Mouse (Mus musculus) MN1 (cell line): ENCODE measurements around the gene Ing3.

Source experiments
- DNase-seq: peaks from one replicate; pipeline ENCODE4 v3.0.0-alpha.2; 2016; ENCODE audit warnings: low spot score

Ing3 gene

GRCm38 (mm10) chr6:21949226-21949731 lies at the start of gene Ing3:
Gene Ing3, plus strand, starts transcription at chr6:21949571.
- peak; percentile 99 for DNase-seq

- DNase-seq, result no peak
These were observed 39.7 kb upstream of the Ing3 start for GRCm38 (mm10) chr6:21909720-21910119.

GRCm38 (mm10) chr6:21910804-21911203 lies 38.6 kb upstream of the Ing3 start:
- DNase-seq, result no peak

GRCm38 (mm10) chr6:21916591-21916990 lies 32.8 kb upstream of the Ing3 start:
- DNase-seq, result no peak

GRCm38 (mm10) chr6:21924150-21924549 lies 25.2 kb upstream of the Ing3 start:
- no peak for DNase-seq

- no peak for DNase-seq
These were observed 11.3 kb upstream of the Ing3 start for GRCm38 (mm10) chr6:21937981-21938635.

DNA sequence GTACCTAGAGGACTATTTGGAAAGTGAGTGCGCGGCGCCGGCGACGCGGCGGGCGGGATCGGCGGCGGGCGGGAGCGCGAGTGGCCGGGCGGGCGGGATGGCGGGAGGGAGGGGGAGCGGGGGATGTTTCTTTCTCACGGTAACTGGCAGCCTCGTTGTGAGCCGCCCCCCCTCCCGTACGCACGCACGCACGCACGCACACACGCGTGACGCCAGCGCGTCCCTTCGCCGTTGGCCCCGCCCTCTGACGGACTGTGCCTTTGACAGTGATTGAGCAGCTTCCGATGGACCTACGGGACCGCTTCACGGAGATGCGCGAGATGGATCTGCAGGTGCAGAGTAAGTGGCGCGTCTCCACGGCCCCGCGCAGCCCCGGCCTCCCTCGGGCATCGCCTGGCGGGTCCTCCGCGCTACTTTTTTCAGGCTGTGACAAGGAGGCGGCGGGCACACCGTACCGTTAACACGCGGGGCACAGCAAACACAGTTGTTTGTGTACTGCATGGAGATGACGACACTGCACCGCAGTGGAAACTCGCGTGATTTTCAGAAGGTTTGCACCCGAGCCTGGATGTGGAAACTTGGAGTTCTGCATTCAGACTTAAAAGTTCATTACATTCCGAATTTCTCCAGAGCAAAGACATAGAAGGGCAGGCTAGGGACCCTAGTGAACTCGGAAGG lies 539 bp downstream of the Ing3 start:
- DNase-seq, result peak; percentile 97

GRCm38 (mm10) chr6:21950676-21951075 lies 1.3 kb downstream of the Ing3 start:
- DNase-seq, result no peak

DNA sequence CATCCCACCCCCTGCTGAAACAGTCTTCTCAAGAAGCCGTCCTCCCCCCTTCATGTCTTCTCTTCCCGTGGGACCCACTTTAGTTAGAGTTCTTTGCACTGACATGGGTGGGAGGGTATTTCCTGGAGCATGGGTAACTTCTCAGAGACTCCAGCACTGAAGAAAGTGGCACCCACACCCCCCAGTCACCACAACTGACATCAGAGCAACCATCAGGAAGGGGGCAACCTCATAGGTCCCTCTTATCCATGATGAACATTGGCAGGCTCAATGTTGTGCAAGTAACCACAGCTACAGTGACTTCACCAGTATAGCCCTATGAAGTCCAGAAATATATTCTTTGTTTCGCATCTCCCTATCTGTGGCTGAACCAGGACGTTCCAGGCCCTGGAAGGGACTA lies 6.1 kb downstream of the Ing3 start:
- DNase-seq, result no peak

DNA sequence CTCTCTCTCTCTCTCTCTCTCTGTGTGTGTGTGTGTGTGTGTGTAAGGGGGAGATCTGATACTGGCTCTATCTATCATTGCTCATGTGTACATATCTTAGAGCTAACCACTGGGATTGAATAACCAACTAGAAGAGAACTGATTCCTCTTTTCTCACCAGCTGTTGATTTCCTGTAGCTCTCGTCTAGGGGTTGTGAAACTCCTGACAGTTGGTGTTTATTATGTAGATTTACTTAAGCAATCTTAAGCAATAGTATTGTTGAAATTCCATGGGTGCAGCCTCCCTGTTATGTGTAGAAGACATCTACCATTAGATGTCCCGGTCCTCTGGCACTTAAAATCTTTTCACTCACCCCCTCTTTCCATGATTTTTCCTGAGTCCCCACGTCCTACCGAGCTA lies 9.6 kb downstream of the Ing3 start:
- no peak for DNase-seq

- no peak for DNase-seq
These were observed 10.5 kb downstream of the Ing3 start for GRCm38 (mm10) chr6:21959909-21960308.

GRCm38 (mm10) chr6:21977532-21977931 lies 28.2 kb downstream of the Ing3 start:
- DNase-seq, result no peak

DNA sequence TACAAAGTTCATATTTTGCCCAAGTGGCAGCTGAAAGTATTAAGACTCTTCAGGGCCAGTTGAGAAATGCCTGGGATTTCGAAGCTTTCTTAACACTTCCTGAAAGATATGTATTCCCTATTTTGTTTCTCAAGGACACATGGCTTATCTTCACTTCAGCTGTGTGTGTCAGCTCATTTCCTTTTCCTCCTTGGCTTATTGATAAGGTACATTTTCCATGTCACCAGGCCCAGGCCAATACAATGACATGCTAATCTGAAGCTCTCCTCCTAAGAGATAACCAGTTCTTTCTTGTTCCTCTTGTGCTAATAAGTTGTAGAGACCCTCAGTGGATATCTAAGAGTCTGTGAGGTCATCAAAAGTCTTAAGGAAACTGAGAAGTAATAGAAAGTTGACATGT lies 31.7 kb downstream of the Ing3 start:
- no peak for DNase-seq

GRCm38 (mm10) chr6:21984990-21985731 lies 35.8 kb downstream of the Ing3 start:
- peak; percentile 44 for DNase-seq

DNA sequence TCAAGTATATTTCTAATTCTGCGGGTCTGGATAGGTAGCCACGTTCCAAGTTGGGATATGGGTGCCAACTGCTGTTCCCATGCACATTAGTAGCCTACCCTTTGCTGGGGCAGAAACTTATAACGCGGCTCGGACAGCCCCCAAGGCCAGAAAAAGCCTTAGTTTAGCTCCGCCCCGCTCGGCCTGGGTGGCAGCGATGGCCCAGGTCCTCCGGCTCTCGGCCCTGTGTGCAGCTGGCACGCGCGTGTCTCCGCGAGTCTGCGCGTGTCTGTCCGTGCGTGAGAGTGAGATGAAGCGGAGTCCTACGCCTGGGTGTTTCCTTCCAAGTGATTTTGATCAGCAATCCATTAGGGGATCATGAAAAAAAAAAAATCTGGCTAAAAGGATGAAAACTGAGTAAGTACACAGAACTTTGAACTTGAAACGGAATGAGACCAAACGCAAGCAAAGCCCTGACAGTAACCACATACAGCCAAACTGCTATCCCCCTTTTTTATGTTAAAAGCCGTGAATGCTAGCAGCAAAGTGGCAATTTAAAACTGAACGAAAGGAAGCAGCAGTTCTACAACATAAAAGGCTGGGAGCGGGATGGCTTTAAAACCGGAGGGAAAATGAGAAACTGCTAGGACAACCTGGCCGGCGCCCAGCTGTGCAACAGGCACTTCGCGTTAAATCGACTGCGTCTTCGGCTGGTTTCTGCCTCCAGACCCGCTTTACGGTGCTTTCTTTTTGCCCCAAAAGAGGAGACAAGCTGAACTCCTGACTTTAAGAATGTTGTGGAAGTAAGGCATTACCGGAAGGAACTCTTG lies 36.6 kb downstream of the Ing3 start, which contains the start of gene Cped1:
Cped1 (plus strand) TSS at position 185 of the 809 bp plus-strand sequence.
- DNase-seq, result no peak

DNA sequence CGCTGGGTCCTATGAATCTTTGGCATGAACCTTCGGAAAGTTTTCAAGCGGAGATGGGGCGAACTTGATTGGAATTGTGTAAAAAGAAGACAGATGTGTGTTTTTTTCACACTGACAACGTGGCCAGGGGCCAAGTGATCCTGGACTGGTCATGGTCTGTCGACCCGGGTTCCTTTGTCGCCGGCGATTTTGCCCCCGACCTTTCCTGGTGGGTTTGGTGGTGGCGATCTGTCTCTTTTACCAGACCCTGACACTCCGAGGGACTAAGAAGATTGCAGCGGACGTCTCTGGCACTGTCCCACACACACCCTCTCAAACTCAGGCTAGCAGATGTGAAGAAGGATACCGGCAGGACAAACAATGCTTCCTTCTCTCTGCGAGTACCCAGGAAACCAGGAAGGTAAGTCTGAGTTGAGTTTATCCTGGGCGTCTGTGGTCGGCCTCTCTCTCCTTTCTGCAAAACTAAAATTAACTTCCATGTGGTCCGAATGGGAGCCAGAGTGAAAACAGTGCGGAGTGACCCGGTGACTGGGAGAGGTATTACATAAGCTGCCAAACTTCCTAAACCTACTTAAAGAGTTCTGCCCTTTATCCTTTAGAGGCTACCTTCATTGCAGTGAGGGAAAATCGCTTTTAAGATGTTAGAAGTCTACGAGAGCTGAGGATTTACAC lies 37.4 kb downstream of the Ing3 start:
- DNase-seq, result no peak

DNA sequence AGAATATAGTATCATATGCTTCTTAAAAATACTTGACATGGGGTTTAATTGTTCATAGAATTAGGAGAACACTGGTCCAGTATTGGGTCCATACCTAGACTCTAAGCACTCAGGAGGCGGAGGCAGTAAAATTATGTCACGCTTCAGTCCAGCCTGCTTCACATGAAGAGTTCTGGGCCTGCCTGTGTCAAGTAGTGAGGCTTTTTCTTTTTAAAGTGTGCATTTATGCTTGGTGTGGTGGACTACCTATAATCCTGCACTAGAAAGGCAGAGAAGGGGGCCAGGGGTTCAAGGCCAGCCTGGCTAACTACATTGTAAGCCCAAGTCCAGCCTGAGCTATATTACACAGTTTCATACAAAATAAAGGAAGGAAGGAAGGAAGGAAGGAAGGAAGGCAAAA lies 38.2 kb downstream of the Ing3 start:
- DNase-seq, result no peak

GRCm38 (mm10) chr6:21988296-21988695 lies 38.9 kb downstream of the Ing3 start:
- no peak for DNase-seq

DNA sequence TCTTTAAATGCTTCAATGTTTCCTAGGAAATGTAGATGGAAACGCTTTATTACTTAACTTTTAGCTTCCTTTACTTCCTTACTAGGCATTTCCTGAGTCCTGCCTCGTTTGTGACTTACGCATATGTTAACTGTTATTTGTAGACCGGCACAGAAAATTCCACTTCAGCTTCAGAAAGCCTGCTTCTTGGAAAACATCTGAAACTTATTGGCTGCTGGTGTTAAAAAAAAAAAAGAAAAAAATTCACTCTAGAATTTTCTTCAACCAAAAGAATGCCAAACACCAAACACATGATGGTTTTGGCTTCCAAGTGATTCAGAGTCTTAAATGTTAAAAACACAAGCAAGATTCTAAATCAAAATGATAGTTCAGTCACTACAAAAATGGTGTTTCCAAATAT lies 39.7 kb downstream of the Ing3 start:
- DNase-seq, result no peak

GRCm38 (mm10) chr6:21990181-21991135 lies 41.1 kb downstream of the Ing3 start:
- DNase-seq, result no peak
